Mouse (Mus musculus) heart, embryonic 13.5 days (tissue): ENCODE results near the gene Ppp3ca. TPM values are rescaled to one million over a fixed set of nuclear protein-coding genes. Genes with fewer than 3 reads are reported as not detected.

Experiments used
- ATAC-seq: fragments of 200-750 bp; cut with Nextera tagmentation; 2 replicates; pipeline ENCODE4 v1.8.0; 2017; ENCODE audit warnings: moderate TSS enrichment; ENCODE audit not compliant: insufficient number of reproducible peaks, low FRiP score, low TSS enrichment; ENCODE audit errors: extremely low read depth
- H3K27ac ChIP-seq: fragments of 300-500 bp; sonication (generic); replicated peaks from 2 replicates; pipeline ENCODE4 v1.5.1; 2015; ENCODE audit warnings: moderate library complexity, mild to moderate bottlenecking, inconsistent platforms
- H3K27me3 ChIP-seq: fragments of 300-500 bp; sonication (generic); replicated peaks from 2 replicates; pipeline ENCODE4 v1.6.1; 2015; ENCODE audit warnings: mild to moderate bottlenecking, inconsistent platforms
- H3K36me3 ChIP-seq: fragments of 300-500 bp; sonication (generic); 2 replicates; pipeline ENCODE4 v1.6.1; 2015; ENCODE audit warnings: mild to moderate bottlenecking, inconsistent platforms
- H3K4me1 ChIP-seq: fragments of 300-500 bp; sonication (generic); 2 replicates; pipeline ENCODE4 v1.6.1; 2015; ENCODE audit warnings: inconsistent platforms
- H3K4me2 ChIP-seq: fragments of 300-500 bp; sonication (generic); 2 replicates; pipeline ENCODE4 v1.6.1; 2015; ENCODE audit warnings: inconsistent platforms, mild to moderate bottlenecking, moderate library complexity
- H3K4me3 ChIP-seq: fragments of 300-500 bp; sonication (generic); 2 replicates; pipeline ENCODE4 v1.5.1; 2015; ENCODE audit warnings: moderate library complexity, mild to moderate bottlenecking, inconsistent platforms
- H3K9ac ChIP-seq: fragments of 300-500 bp; sonication (generic); 2 replicates; pipeline ENCODE4 v1.6.1; 2015; ENCODE audit warnings: inconsistent platforms, mild to moderate bottlenecking, moderate library complexity
- H3K9me3 ChIP-seq: fragments of 300-500 bp; sonication (generic); 2 replicates; pipeline ENCODE4 v1.6.1; 2016; ENCODE audit warnings: inconsistent platforms
- WGBS: fragments of 180-500 bp; shearing (Covaris S2); methylation state at CpG from one replicate; pipeline ENCODE4 v1.1.7; 2015; ENCODE audit warnings: mixed read lengths; 5-methylcytosine and 5-hydroxymethylcytosine counted together
- polyA plus RNA-seq: library from polyadenylated mRNA; unstranded; fragments of >200 nt; fragmentation: Nextera tagmentation; extraction: Ambion mirVana; gene quantifications from 2 replicates; pipeline ENCODE4 v1.2.1, GENCODE M21; 2015

The Ppp3ca gene
- polyA plus RNA-seq, 1 experiment from 2014 or later = 44.2 TPM

- H3K9me3 ChIP-seq = no peaks in the 10 kb centered on the region
- H3K4me3 ChIP-seq = no peak overlapping the region
- no peak overlapping the region for H3K27ac ChIP-seq
- no peaks in the 10 kb centered on the region for H3K36me3 ChIP-seq
- H3K4me2 ChIP-seq = no peak overlapping the region
- peaks cover 29% of the 10 kb centered on the region for H3K4me1 ChIP-seq
- 85% methylated on average over 6 of the region's 6 CpGs for WGBS
- H3K9ac ChIP-seq = no peak overlapping the region
- ATAC-seq = no peak
- no peaks in the 10 kb centered on the region for H3K27me3 ChIP-seq
Observed at GRCm38 (mm10) chr3:136748761-136749476, 79.0 kb downstream of the Ppp3ca start.

GRCm38 (mm10) chr3:136749477-136749797, 79.5 kb downstream of the Ppp3ca start:
- H3K27ac ChIP-seq = no peak overlapping the region
- no peaks in the 10 kb centered on the region for H3K9me3 ChIP-seq
- no peaks in the 10 kb centered on the region for H3K36me3 ChIP-seq
- no peak overlapping the region for H3K4me2 ChIP-seq
- ATAC-seq = no peak
- no peak overlapping the region for H3K9ac ChIP-seq
- no peak overlapping the region for H3K4me3 ChIP-seq
- no peaks in the 10 kb centered on the region for H3K27me3 ChIP-seq
- peaks cover 24% of the 10 kb centered on the region for H3K4me1 ChIP-seq

GRCm38 (mm10) chr3:136749951-136750350, 80.0 kb downstream of the Ppp3ca start:
- no peaks in the 10 kb centered on the region for H3K27me3 ChIP-seq
- H3K4me2 ChIP-seq = no peak overlapping the region
- no peak overlapping the region for H3K27ac ChIP-seq
- no peaks in the 10 kb centered on the region for H3K9me3 ChIP-seq
- no peak overlapping the region for H3K4me3 ChIP-seq
- no peaks in the 10 kb centered on the region for H3K36me3 ChIP-seq
- H3K9ac ChIP-seq = no peak overlapping the region
- ATAC-seq = no peak
- WGBS = 39% methylated on average over 2 of the region's 2 CpGs
- peaks cover 19% of the 10 kb centered on the region for H3K4me1 ChIP-seq

GRCm38 (mm10) chr3:136752126-136752716, 82.3 kb downstream of the Ppp3ca start:
- no peak for ATAC-seq
- no peak overlapping the region for H3K27ac ChIP-seq
- 77% methylated on average over 5 of the region's 5 CpGs for WGBS
- no peaks in the 10 kb centered on the region for H3K36me3 ChIP-seq
- no peak overlapping the region for H3K9ac ChIP-seq
- H3K9me3 ChIP-seq = no peaks in the 10 kb centered on the region
- peaks cover 17% of the 10 kb centered on the region for H3K4me1 ChIP-seq
- H3K27me3 ChIP-seq = no peaks in the 10 kb centered on the region
- no peak overlapping the region for H3K4me3 ChIP-seq
- no peak overlapping the region for H3K4me2 ChIP-seq

- Histone ChIP-seq H3K9me3 (no peaks in the 10 kb centered on the region), H3K36me3 (no peaks in the 10 kb centered on the region), H3K4me3 (no peak overlapping the region), H3K4me1 (peaks cover 14% of the 10 kb centered on the region), H3K27me3 (no peaks in the 10 kb centered on the region), H3K4me2 (no peak overlapping the region), H3K27ac (no peak overlapping the region), H3K9ac (no peak overlapping the region)
- 84% methylated on average over 6 of the region's 6 CpGs for WGBS
- ATAC-seq = no peak
Observed at GRCm38 (mm10) chr3:136756137-136756536, 86.2 kb downstream of the Ppp3ca start.

- no peaks in the 10 kb centered on the region for H3K36me3 ChIP-seq
- no peak overlapping the region for H3K4me2 ChIP-seq
- 91% methylated on average over 12 of the region's 12 CpGs for WGBS
- no peak for ATAC-seq
- peaks cover 33% of the 10 kb centered on the region for H3K4me1 ChIP-seq
- no peak overlapping the region for H3K4me3 ChIP-seq
- no peaks in the 10 kb centered on the region for H3K27me3 ChIP-seq
- no peak overlapping the region for H3K9ac ChIP-seq
- H3K9me3 ChIP-seq = no peaks in the 10 kb centered on the region
- no peak overlapping the region for H3K27ac ChIP-seq
Observed at GRCm38 (mm10) chr3:136759446-136759845, 89.5 kb downstream of the Ppp3ca start.

- 49% methylated on average over 7 of the region's 7 CpGs for WGBS
Observed at GRCm38 (mm10) chr3:136761292-136761978, 91.5 kb downstream of the Ppp3ca start.

GRCm38 (mm10) chr3:136761979-136762341, 92.0 kb downstream of the Ppp3ca start:
- Histone ChIP-seq H3K4me1 (peaks cover 40% of the 10 kb centered on the region), H3K4me2 (no peak overlapping the region), H3K36me3 (no peaks in the 10 kb centered on the region), H3K9ac (no peak overlapping the region), H3K9me3 (no peaks in the 10 kb centered on the region), H3K27ac (no peak overlapping the region), H3K4me3 (no peak overlapping the region), H3K27me3 (no peaks in the 10 kb centered on the region)
- no peak for ATAC-seq
- WGBS = 53% methylated on average over 1 of the region's 1 CpGs

More at GRCm38 (mm10) chr3:136761292-136761978, 91.5 kb downstream of the Ppp3ca start:
- Histone ChIP-seq H3K9me3 (no peaks in the 10 kb centered on the region), H3K27me3 (no peaks in the 10 kb centered on the region), H3K36me3 (no peaks in the 10 kb centered on the region), H3K9ac (no peak overlapping the region), H3K4me1 (peaks cover 40% of the 10 kb centered on the region), H3K4me2 (no peak overlapping the region), H3K4me3 (no peak overlapping the region), H3K27ac (no peak overlapping the region)
- no peak for ATAC-seq

GRCm38 (mm10) chr3:136763717-136764270, 93.9 kb downstream of the Ppp3ca start:
- Histone ChIP-seq H3K4me1 (peaks cover 45% of the 10 kb centered on the region), H3K27me3 (no peaks in the 10 kb centered on the region), H3K27ac (no peak overlapping the region), H3K4me3 (no peak overlapping the region), H3K4me2 (no peak overlapping the region), H3K36me3 (no peaks in the 10 kb centered on the region), H3K9me3 (no peaks in the 10 kb centered on the region), H3K9ac (no peak overlapping the region)
- 59% methylated on average over 5 of the region's 5 CpGs for WGBS
- no peak for ATAC-seq

GRCm38 (mm10) chr3:136765569-136765968, 95.6 kb downstream of the Ppp3ca start:
- no peak overlapping the region for H3K4me2 ChIP-seq
- H3K27ac ChIP-seq = no peak overlapping the region
- H3K4me3 ChIP-seq = no peak overlapping the region
- WGBS = 32% methylated on average over 2 of the region's 2 CpGs
- H3K9me3 ChIP-seq = no peaks in the 10 kb centered on the region
- H3K36me3 ChIP-seq = no peaks in the 10 kb centered on the region
- no peaks in the 10 kb centered on the region for H3K27me3 ChIP-seq
- no peak overlapping the region for H3K9ac ChIP-seq
- H3K4me1 ChIP-seq = peaks cover 53% of the 10 kb centered on the region
- ATAC-seq = no peak

GRCm38 (mm10) chr3:136768775-136769485, 99.0 kb downstream of the Ppp3ca start:
- H3K27me3 ChIP-seq = no peaks in the 10 kb centered on the region
- no peak overlapping the region for H3K9ac ChIP-seq
- H3K4me3 ChIP-seq = no peak overlapping the region
- 79% methylated on average over 5 of the region's 5 CpGs for WGBS
- peak overlapping the region; percentile 50 for H3K27ac ChIP-seq
- ATAC-seq = no peak
- peaks cover 36% of the 10 kb centered on the region for H3K4me1 ChIP-seq
- no peak overlapping the region for H3K4me2 ChIP-seq
- no peaks in the 10 kb centered on the region for H3K9me3 ChIP-seq
- no peaks in the 10 kb centered on the region for H3K36me3 ChIP-seq
